Mouse (Mus musculus): ENCODE data around the gene Grin3a. TPM values are rescaled to one million over a fixed set of nuclear protein-coding genes. Genes with fewer than 3 reads are reported as not detected.

The Grin3a gene
- polyA plus RNA-seq, 1 experiment from 2014 or later: 3.5 TPM

DNA sequence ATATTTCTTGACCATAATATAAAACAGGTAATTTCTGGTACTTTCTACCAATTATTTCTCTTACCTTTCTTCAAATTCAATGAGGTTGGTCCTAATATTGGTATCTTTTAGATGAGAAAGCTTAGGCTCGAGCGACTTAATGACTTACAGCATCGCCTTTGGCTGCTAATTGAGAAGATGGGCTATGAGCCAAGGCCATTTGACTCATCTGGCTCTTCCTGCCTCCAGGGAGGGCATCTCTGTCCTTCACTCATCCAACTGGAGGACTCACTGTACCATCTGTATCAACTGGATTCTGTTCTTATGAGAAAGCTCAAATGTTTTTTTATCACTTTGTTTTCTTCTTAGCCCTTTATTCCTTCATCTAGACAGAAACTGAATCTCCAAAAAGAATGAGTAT, 31.7 kb downstream of the Grin3a start:
- ATAC-seq (ENCODE audit: low read depth): no peak
- Histone ChIP-seq H3K4me2 (ENCODE audit: low read depth, low read length) (no peak overlapping the region), H3K9ac (ENCODE audit: low read depth, low read length) (no peak overlapping the region), H3K4me3 (ENCODE audit: low read depth, low read length) (no peak overlapping the region), H3K27me3 (replicated peaks; ENCODE audit: control insufficient read depth, insufficient read depth, low read length) (no peaks in the 10 kb centered on the region), H3K4me1 (ENCODE audit: control insufficient read depth, insufficient read depth, low read length) (no peaks in the 10 kb centered on the region), H3K36me3 (ENCODE audit: control insufficient read depth, insufficient read depth, low read length) (no peaks in the 10 kb centered on the region), H3K27ac (replicated peaks; ENCODE audit: low read depth, low read length) (no peak overlapping the region), H3K9me3 (ENCODE audit: control insufficient read depth, low read length) (no peaks in the 10 kb centered on the region)
- no peak for DNase-seq (ENCODE audit: low spot score)
- WGBS: 75% methylated on average over 3 of the region's 3 CpGs

GRCm38 (mm10) chr4:49806791-49807190, 38.8 kb downstream of the Grin3a start:
- no peaks in the 10 kb centered on the region for H3K4me1 ChIP-seq (ENCODE audit: control insufficient read depth, insufficient read depth, low read length)
- no peak overlapping the region for H3K9ac ChIP-seq (ENCODE audit: low read depth, low read length)
- no peak overlapping the region for H3K4me2 ChIP-seq (ENCODE audit: low read depth, low read length)
- no peaks in the 10 kb centered on the region for H3K9me3 ChIP-seq (ENCODE audit: control insufficient read depth, low read length)
- no peak for ATAC-seq (ENCODE audit: low read depth)
- no peak overlapping the region for H3K4me3 ChIP-seq (ENCODE audit: low read depth, low read length)
- DNase-seq (ENCODE audit: low spot score): peak; percentile 4
- no peaks in the 10 kb centered on the region for H3K36me3 ChIP-seq (ENCODE audit: control insufficient read depth, insufficient read depth, low read length)
- no peak overlapping the region for H3K27ac ChIP-seq (replicated peaks; ENCODE audit: low read depth, low read length)
- H3K27me3 ChIP-seq (replicated peaks; ENCODE audit: control insufficient read depth, insufficient read depth, low read length): no peaks in the 10 kb centered on the region

- no peaks in the 10 kb centered on the region for H3K9me3 ChIP-seq (ENCODE audit: control insufficient read depth, low read length)
- H3K9ac ChIP-seq (ENCODE audit: low read depth, low read length): no peak overlapping the region
- no peaks in the 10 kb centered on the region for H3K27me3 ChIP-seq (replicated peaks; ENCODE audit: control insufficient read depth, insufficient read depth, low read length)
- no peaks in the 10 kb centered on the region for H3K36me3 ChIP-seq (ENCODE audit: control insufficient read depth, insufficient read depth, low read length)
- H3K4me2 ChIP-seq (ENCODE audit: low read depth, low read length): no peak overlapping the region
- no peak for DNase-seq (ENCODE audit: low spot score)
- no peaks in the 10 kb centered on the region for H3K4me1 ChIP-seq (ENCODE audit: control insufficient read depth, insufficient read depth, low read length)
- no peak overlapping the region for H3K4me3 ChIP-seq (ENCODE audit: low read depth, low read length)
- WGBS: 83% methylated on average over 2 of the region's 2 CpGs
- ATAC-seq (ENCODE audit: low read depth): no peak
- H3K27ac ChIP-seq (replicated peaks; ENCODE audit: low read depth, low read length): no peak overlapping the region
Observed at GRCm38 (mm10) chr4:49799338-49799737, 46.2 kb downstream of the Grin3a start.

DNA sequence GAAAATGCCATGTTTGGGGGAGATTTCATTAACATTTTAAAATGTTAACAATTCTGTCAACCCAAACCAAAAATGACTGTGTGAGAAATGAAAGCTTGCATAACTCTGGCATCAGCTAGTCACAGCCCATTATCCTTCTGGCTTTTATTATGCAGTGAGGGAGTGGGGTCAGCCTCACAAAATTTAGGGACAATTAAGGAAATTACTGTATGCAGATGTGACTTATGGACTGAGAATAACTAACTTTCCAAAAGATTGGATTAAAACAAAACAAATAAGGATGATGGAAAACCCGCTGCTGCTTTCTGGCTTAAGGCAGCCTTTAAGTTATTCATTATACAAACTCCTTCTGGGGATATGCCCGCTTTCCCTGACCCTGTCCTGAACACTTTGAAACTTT, 56.6 kb downstream of the Grin3a start:
- Histone ChIP-seq H3K9me3 (ENCODE audit: control insufficient read depth, low read length) (no peaks in the 10 kb centered on the region), H3K4me1 (ENCODE audit: control insufficient read depth, insufficient read depth, low read length) (no peaks in the 10 kb centered on the region), H3K9ac (ENCODE audit: low read depth, low read length) (no peak overlapping the region), H3K4me3 (ENCODE audit: low read depth, low read length) (no peak overlapping the region), H3K27me3 (replicated peaks; ENCODE audit: control insufficient read depth, insufficient read depth, low read length) (no peaks in the 10 kb centered on the region), H3K27ac (replicated peaks; ENCODE audit: low read depth, low read length) (no peak overlapping the region), H3K4me2 (ENCODE audit: low read depth, low read length) (no peak overlapping the region), H3K36me3 (ENCODE audit: control insufficient read depth, insufficient read depth, low read length) (no peaks in the 10 kb centered on the region)
- ATAC-seq (ENCODE audit: low read depth) (no peak), DNase-seq (ENCODE audit: low spot score) (no peak)
- 60% methylated on average over 2 of the region's 2 CpGs for WGBS

DNA sequence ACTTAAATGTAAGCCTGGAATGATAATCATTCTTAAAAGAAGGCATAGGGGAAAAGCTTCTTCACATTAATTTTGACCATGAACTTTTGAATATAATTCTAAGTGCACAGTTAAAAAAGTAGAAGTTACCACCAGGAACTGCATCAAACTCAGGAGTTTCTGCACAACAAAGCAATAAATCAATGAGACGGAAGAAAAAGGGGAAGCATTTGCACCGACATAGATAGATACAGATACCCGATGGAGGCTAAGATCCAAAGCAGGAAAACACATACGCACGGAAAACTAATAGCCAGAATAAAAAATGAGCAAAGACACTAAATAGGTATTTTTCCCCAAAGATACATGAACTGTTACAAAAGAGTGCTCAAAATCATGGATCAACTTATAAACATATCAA, 102.7 kb downstream of the Grin3a start:
- WGBS: 93% methylated on average over 5 of the region's 5 CpGs
- no peak overlapping the region for H3K9ac ChIP-seq (ENCODE audit: low read depth, low read length)
- ATAC-seq (ENCODE audit: low read depth) (no peak), DNase-seq (ENCODE audit: low spot score) (no peak)
- no peaks in the 10 kb centered on the region for H3K4me1 ChIP-seq (ENCODE audit: control insufficient read depth, insufficient read depth, low read length)
- H3K9me3 ChIP-seq (ENCODE audit: control insufficient read depth, low read length): no peaks in the 10 kb centered on the region
- H3K4me3 ChIP-seq (ENCODE audit: low read depth, low read length): no peak overlapping the region
- no peaks in the 10 kb centered on the region for H3K27me3 ChIP-seq (replicated peaks; ENCODE audit: control insufficient read depth, insufficient read depth, low read length)
- no peaks in the 10 kb centered on the region for H3K36me3 ChIP-seq (ENCODE audit: control insufficient read depth, insufficient read depth, low read length)
- no peak overlapping the region for H3K27ac ChIP-seq (replicated peaks; ENCODE audit: low read depth, low read length)
- no peak overlapping the region for H3K4me2 ChIP-seq (ENCODE audit: low read depth, low read length)

- DNase-seq (ENCODE audit: low spot score) (no peak), ATAC-seq (ENCODE audit: low read depth) (no peak)
- no peak overlapping the region for H3K4me2 ChIP-seq (ENCODE audit: low read depth, low read length)
- no peaks in the 10 kb centered on the region for H3K9me3 ChIP-seq (ENCODE audit: control insufficient read depth, low read length)
- no peak overlapping the region for H3K4me3 ChIP-seq (ENCODE audit: low read depth, low read length)
- H3K27ac ChIP-seq (replicated peaks; ENCODE audit: low read depth, low read length): no peak overlapping the region
- no peaks in the 10 kb centered on the region for H3K36me3 ChIP-seq (ENCODE audit: control insufficient read depth, insufficient read depth, low read length)
- no peak overlapping the region for H3K9ac ChIP-seq (ENCODE audit: low read depth, low read length)
- 86% methylated on average over 2 of the region's 2 CpGs for WGBS
- no peaks in the 10 kb centered on the region for H3K4me1 ChIP-seq (ENCODE audit: control insufficient read depth, insufficient read depth, low read length)
- H3K27me3 ChIP-seq (replicated peaks; ENCODE audit: control insufficient read depth, insufficient read depth, low read length): no peaks in the 10 kb centered on the region
Observed at GRCm38 (mm10) chr4:49741942-49742341, 103.6 kb downstream of the Grin3a start.

DNA sequence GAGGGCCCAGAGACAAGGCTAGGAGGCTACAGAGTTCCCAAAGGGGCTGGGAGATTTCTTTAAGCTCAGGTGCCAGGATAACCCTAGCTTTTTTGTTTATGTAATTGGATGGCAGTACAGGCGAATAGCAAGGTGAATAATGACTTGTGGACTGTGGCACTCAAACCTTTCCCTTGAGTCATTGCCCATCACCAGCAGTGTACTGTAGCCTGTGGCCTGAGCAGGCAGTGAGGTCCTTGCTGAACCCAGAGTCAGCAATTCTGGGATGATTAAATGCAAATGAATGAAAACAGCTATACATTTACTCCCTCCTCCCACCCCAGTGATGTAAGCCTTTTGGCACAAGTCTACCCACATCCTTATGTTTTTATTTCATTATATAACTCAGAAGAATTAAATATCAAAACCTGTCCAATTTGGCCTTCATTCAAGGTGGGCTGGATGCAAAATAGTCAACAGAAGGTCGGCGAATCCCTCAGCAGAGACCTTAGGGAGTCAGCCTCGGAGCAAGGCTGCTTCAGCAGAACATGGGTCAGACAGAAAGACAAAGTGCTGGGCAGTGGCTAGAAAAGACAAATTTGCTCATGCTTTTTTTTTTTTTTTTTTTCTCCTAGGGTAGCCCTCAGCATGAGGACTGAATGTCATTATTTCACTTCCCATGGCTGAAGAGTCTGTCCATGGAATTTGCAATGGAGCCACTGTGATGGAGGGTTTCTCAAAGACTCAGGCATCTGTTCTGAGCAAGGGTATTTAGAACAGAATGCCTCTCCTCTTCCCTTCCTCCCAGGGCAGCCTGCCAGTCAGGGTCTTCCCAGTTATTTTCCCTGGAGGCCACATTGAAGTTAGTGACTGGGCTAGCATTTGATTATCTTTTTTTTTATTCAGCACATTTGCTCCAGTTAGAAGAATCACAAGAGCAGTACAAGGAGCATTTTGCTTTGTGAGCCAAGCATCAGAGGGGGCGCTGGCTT, 104.5 kb downstream of the Grin3a start:
- 78% methylated on average over 5 of the region's 5 CpGs for WGBS
- Histone ChIP-seq H3K4me3 (ENCODE audit: low read depth, low read length) (no peak overlapping the region), H3K36me3 (ENCODE audit: control insufficient read depth, insufficient read depth, low read length) (no peaks in the 10 kb centered on the region), H3K9me3 (ENCODE audit: control insufficient read depth, low read length) (no peaks in the 10 kb centered on the region), H3K27me3 (replicated peaks; ENCODE audit: control insufficient read depth, insufficient read depth, low read length) (no peaks in the 10 kb centered on the region), H3K4me2 (ENCODE audit: low read depth, low read length) (no peak overlapping the region), H3K4me1 (ENCODE audit: control insufficient read depth, insufficient read depth, low read length) (no peaks in the 10 kb centered on the region), H3K27ac (replicated peaks; ENCODE audit: low read depth, low read length) (no peak overlapping the region), H3K9ac (ENCODE audit: low read depth, low read length) (no peak overlapping the region)
- ATAC-seq (ENCODE audit: low read depth): no peak
- DNase-seq (ENCODE audit: low spot score): peak; percentile 32

DNA sequence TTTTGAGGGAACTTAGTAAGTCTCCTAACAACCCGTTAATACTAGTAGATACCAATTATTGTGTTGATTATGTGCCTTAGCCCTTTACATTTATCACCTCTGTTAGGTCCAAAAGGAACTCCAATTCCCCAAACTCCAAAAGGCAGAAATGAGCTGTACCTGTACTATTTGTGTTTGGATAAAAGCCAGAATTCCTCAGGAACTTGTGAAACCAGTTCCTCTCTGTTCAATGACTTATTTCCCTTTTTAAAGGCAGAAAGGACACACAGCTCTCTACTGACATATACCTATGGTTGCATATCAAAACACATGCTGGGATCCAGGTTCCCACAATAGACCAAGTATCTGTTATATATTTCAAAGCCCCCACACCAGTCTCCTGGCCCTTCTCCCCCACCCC, 106.0 kb downstream of the Grin3a start:
- 77% methylated on average over 1 of the region's 1 CpGs for WGBS
- ATAC-seq (ENCODE audit: low read depth): no peak; the same call in 1 of the 2 replicates
- peak; percentile 32 for DNase-seq (ENCODE audit: low spot score)

DNA sequence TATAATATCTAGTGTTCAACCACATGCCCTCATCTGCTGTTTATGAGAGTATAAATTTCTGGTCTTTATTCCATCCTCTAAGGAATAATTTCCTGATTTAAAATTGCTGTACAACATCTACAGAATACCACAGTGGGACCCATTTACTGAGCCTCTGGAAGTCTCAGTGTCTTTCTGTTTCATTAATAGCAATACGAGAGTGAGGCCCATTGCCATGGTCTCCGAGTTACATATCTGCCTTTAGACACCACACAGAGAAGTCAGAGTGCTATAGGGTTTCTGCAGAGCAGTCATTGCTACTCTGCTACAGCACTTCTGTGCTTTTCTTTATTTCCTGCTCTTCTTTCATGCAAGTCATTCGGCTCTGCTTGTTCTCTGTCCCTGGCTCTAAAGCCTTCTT, 116.2 kb downstream of the Grin3a start:
- no peak overlapping the region for H3K27ac ChIP-seq (replicated peaks; ENCODE audit: low read depth, low read length)
- 68% methylated on average over 3 of the region's 3 CpGs for WGBS
- H3K9me3 ChIP-seq (ENCODE audit: control insufficient read depth, low read length): no peaks in the 10 kb centered on the region
- H3K36me3 ChIP-seq (ENCODE audit: control insufficient read depth, insufficient read depth, low read length): no peaks in the 10 kb centered on the region
- no peaks in the 10 kb centered on the region for H3K4me1 ChIP-seq (ENCODE audit: control insufficient read depth, insufficient read depth, low read length)
- DNase-seq (ENCODE audit: low spot score) (no peak), ATAC-seq (ENCODE audit: low read depth) (peak; percentile 18; the same call in 1 of the 2 replicates)
- H3K9ac ChIP-seq (ENCODE audit: low read depth, low read length): no peak overlapping the region
- no peaks in the 10 kb centered on the region for H3K27me3 ChIP-seq (replicated peaks; ENCODE audit: control insufficient read depth, insufficient read depth, low read length)
- H3K4me2 ChIP-seq (ENCODE audit: low read depth, low read length): no peak overlapping the region
- no peak overlapping the region for H3K4me3 ChIP-seq (ENCODE audit: low read depth, low read length)

More for the DNA sequence above, 106.0 kb downstream of the Grin3a start:
- Histone ChIP-seq H3K27me3 (replicated peaks; ENCODE audit: control insufficient read depth, insufficient read depth, low read length) (no peaks in the 10 kb centered on the region), H3K9ac (ENCODE audit: low read depth, low read length) (no peak overlapping the region), H3K36me3 (ENCODE audit: control insufficient read depth, insufficient read depth, low read length) (no peaks in the 10 kb centered on the region), H3K27ac (replicated peaks; ENCODE audit: low read depth, low read length) (no peak overlapping the region), H3K4me1 (ENCODE audit: control insufficient read depth, insufficient read depth, low read length) (no peaks in the 10 kb centered on the region), H3K4me3 (ENCODE audit: low read depth, low read length) (no peak overlapping the region), H3K9me3 (ENCODE audit: control insufficient read depth, low read length) (no peaks in the 10 kb centered on the region), H3K4me2 (ENCODE audit: low read depth, low read length) (no peak overlapping the region)

Data from embryonic facial prominence, embryonic 14.5 days (tissue).